Mouse (Mus musculus) cerebellum, postnatal 36 days (tissue): ENCODE results near the gene Cdkn2a.

ENCODE experiments used
- DNase-seq, 2 experiments: peaks; one replicate each; pipeline ENCODE4 v3.0.0; 2021 to 2022; ENCODE audit warnings: mixed read lengths in 2 of 2

The Cdkn2a gene

DNA sequence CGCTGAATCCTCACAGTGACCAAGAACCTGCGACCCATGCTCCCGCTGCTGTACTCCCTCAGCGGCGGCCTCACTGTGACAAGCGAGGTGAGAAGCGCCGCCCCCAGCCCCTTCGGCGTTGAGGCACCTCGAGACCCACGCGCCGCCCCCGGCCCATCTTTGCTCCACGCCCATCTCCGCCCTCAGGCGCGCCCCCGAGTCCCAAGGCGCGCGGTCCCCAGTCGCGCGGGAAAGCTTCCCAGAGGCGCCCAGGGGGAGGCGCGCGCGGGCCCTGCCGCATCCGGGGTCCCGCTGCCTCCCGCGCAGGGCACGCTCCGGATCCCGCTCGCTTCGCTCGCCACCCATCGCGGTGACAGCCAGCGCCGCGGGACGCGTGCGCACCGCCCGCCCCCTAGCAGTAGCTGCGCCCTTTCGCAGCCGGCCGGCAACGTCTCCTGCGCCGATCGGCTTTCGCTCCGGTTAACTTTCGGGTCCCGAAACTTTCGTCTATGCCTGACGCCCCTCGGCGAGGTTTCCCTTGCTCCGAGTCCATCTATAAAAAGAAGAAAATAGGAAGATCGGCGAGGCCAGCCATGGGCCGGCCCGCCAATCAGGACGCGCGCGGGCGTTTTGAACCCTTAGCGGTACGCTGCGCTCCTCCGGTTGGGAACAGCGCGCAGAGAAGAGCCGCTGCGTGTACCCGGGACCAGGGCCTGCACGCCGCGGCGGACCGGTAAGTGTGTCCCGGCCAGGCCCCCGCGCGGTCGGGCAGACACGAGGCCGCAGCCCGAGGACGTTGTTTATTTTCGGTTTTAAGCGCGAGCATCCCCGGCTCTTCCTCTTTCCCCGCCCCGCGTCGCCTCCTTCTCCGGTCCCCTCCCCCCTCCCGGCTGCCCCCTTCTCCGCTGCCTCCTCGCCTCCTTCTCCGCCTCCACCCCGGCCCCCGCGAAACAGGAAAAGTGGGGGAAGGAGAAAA, at the start of gene Cdkn2a:
Gene Cdkn2a, minus strand, starts transcription at position 168 of the 955 bp plus-strand sequence.
- DNase-seq: peak; percentile 31 to 38

DNA sequence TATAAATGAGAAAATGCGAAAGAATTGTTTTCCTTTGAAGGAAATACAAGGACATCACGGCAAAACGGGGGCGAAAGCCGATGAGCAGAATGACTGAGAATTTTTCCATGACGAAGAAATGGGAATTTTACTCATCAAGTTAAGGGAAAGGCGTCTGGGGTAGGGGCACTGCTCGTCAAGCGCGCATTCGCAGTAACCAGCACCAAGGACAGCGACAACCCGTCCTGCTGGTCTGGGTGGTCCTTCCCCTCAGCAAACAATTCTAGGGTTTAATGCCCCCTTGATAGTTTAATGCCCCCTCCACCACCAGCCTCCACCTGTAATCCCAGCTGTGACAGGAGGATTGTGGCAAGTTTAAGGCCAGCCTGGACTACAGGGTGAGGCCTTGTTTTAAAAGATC, 19.0 kb upstream of the Cdkn2a start:
- no peak for DNase-seq

DNA sequence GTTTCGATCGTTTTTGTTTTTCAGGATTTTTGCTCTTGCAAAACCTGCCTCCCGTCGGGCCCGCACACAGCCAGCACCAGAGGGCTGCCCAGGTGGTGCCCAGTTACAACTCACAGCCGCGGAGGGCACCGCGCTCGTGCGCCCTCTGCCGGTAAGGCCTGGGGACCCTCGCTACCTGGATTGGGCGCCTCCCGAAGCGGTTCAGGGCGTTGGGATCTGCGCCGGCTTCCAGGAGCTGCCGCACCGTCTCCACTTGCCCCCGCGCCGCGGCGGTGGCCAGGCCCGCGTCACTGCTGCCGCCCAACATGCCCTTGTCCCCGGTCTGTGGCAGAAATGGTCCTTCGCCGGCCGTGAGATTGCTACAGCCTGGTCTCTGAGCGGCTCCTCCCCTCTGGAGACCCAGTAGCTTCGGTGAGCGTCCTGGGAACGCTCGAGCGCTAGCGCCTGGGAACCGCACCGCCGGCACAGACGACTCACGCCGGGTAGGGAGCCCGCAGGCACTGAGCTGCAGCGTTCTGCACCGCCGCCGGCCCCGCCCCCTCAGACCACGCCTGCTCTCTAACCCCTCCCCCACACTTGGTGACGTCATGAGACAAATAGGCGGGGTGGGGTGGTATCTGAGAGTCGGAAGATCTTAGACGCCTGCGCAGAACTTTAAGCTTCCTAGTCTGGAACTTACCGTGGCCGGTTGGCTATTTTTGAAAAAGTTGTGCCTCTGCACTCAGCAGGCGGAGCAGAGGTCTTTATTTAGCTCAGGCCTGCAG, 16.2 kb upstream of the Cdkn2a start, which contains the start of gene Cdkn2b:
Gene Cdkn2b, minus strand, starts transcription at position 549 of the 764 bp plus-strand sequence.
- peak; percentile 59 to 70 for DNase-seq

DNA sequence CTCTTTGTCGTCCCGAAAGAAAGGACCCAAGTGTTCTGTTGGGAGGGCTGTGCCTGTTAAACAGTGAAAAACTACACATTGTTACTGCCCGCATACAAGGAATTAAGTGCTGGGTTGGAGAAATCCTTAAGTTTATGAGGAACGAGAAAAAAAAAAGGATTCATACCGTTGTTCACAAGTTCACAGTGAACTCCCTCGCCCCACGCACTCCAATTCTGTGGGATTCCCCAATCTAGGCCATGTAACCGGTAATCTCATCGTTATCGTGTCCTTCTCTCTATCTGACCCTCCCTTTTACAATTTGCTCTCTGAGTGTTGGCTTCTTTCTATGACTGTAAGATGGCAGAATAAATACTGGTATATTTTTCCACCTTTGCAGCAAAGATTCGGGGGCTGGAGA, 15.5 kb upstream of the Cdkn2a start:
- DNase-seq: no peak

DNA sequence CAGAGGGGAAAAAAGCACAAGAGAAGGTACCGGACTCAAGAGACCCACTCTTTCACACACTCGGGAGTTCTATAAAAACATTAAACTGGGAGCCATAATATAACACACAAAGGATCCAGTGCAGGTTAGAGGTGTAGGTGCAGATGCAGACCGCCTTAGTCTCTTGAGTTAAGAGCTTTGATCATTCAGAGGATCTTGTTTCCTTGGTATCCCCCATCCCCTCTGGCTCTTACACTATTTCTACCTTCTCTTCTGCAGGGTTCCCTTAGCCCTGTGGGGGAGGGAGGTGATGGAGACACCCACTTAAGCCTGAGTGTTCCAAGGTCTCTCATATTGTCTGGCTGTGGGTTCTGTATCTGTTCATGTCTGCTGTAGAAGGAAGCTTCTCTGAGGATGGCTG, 13.5 kb upstream of the Cdkn2a start:
- DNase-seq: no peak

DNA sequence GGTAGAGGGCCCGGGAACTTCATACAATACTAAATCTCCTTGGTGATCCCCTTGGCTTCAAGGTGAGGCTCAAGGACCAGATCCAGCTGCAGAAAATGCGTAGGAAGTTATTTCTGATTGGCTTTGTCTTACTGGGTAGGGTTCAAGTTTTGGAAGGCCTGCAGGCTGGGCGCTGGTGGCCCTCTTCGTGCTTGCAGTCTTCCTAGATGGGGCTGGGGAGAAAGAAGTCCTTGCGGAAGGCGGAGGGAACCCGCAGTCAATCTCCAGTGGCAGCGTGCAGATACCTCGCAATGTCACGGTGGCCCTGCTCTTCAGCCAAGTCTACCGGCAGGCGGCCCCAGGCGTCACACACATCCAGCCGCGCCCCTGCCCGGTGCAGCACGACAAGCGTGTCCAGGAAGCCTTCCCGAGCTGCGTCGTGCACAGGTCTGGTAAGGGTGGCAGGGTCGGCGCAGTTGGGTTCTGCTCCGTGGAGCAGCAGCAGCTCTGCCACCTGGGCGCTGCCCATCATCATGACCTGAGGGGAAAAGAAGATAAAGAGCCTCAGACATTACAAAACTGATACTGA, 12.4 kb upstream of the Cdkn2a start:
- no peak for DNase-seq

DNA sequence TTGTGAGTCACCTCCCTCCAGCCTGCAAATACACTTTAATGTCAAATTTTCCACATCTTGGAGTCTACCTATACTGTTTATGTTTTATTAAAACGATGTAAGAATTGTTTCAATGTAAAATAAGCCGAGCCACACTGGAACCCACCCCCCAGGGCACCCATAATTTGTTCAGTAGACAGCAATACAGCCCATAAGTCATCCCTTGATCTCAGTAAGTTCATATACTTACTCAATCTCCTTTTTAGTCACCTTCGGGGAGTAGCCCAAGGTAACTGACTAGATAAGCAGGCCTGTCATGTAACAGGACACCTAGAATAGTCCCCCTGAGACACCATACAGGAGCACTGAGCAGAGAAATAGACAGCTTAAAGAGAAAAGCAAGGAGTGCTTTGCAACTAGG, 11.2 kb upstream of the Cdkn2a start:
- no peak for DNase-seq

DNA sequence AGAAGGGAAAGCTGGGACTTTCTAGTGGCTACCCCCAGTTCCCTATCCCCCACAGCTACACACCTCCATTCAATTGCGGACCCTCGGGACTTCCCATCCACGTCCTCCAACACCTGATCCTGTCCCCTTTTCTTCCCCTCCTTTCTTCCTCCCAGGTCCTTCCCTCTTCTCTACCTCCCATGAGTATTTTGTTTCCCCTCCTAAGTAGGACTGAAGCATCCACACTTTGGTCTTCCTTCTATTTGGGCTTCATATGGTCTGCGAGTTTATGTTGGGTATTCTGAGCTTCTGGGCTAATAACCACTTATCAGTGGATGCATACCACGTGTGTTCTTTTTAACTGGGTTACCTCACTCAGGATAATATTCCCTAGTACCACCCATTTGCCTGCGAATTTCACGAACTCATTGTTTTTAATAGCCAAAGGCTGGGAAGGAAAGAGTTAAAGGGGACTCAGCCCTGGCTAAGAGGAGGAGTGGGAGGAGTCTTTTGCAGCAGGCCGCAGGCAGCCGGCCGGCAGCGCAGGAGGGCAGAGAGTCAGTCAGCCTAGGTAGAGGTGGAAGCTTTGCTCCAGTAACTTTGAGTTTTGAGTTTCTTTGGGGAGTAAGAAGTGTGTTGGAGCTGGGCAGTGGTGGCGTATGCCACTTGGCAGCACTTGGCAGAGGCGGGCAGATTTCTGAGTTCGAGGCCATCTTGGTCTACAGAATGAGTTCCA, 9.0 kb upstream of the Cdkn2a start:
- DNase-seq: no peak

DNA sequence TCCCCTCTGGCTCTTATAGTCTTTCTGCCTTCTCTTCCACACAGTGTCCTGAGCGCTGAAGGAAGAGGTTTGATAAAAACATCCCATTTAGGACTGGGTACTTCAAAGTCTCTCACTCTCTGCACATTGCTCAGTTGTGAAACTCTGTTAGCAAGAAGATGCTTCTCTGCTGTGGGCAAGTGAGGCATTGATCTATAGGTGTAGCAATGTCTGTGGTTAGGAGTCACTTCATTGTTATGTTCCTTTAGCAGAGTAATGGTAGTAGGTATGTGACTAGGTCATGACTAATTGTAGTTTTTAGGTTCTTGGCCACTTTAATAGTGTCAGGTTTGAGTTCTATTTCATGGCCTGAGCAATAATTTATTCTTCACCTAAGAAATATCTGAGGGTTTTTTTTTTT, 7.7 kb upstream of the Cdkn2a start:
- no peak for DNase-seq

DNA sequence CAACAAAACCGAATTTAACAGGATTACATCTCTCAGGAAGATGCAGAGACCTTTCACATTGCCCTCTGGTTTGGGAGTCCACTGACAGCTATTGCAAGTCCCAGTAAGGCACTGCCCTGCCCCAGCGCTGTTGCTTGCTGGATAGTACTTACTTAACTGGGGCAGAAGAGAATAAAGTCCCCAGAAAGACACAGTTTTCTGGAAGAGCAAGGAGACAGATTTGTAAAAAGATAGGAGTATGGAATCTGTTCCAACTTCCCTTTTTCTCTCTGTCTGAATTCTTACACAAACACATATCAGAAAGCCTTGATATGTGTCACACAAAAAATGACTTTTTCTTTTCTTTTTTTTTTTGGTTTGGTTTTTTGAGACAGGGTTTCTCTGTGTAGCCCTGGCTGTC, 5.3 kb upstream of the Cdkn2a start:
- DNase-seq: no peak

DNA sequence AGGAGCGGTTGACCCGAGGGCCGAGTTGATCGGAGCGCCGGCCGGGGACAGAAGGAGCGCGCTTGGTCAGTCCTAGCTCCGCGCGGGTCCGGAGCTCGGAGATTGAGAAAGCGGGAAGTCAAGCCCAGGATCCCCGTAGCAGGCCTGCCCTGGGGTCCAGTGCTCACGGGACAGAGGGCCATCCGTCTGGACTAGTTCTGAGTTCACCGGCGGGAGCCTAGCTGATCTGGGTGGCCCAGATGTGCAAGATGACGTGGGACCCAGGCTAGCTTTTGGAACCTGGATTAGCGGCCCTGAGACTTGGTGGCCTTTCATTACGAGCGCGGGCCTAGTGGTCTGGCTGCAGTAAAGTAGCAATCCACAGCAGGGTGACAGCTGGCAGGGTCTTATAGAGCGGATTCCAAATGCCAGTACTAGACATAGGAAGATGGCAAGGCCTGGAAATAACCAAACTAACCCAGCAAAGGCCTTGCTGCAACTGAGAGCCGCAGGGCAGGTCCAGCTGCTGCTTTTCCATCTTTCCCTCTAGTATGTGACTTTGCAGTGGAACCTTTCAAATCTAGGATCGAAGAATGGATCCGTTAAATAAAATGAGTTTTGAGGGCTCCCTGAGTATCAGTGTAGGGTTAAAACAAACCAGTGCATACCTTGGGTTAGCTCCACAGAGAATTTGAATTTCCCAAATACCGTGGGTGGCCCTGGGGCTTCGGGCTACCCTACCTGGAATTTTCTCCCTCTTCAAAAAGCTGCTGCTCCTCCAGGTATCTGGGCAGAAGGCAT, 1.2 kb upstream of the Cdkn2a start:
- no peak for DNase-seq

DNA sequence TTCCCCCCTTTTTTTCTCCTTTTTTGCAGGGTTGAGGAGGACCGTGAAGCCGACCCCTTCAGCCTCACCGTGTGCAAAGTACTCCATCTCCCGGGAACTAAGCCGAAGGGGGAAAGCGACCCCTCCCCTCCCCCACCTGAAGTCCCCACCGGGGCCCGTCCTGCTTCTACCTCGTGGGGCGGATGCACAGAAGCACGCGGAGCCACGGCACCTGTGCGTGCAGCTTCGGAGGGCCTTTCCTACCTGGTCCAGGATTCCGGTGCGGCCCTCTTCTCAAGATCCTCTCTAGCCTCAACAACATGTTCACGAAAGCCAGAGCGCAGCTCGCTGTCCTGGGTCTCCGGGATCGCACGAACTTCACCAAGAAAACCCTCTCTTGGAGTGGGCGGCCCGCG, 365 bp downstream of the Cdkn2a start:
- no peak for DNase-seq

DNA sequence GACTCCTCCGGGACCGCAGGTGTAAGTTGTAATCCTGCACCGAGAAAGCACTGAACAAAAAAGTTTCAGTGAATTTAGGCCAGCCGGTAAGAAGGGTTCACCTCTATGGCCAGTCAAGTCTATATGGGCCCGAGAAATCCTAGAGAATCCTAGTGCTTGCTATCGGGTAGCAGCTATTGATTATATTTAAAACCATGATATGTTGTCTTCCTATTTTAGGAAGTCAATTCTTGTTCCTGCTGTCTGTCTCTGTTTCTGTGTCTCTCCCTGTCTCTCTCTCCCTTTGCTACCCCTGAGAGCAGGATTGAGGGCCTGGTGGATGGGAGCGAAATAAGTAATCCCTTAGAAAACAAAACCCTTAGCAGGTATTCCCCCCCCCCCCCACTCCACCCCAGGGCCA, 937 bp downstream of the Cdkn2a start:
- DNase-seq: no peak

DNA sequence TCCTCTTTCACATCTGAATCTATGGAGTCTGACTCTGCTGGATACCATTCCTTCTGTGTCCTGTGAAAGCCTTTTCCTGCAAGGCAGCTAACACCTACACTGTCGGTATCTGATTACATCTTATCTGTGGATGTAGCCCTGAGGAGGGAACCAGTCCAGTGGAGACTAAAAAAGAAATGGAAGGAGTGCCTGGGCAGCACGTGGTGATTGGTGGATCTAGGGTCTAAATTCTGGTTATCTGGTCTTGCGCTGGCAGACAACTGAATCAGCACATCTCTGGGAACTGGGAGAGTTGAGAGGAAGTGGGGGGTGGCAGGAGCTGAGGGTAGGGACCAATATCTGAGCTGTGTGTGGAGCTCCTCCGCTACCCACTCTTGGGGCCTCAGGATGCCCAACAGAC, 5.4 kb downstream of the Cdkn2a start:
- no peak for DNase-seq

DNA sequence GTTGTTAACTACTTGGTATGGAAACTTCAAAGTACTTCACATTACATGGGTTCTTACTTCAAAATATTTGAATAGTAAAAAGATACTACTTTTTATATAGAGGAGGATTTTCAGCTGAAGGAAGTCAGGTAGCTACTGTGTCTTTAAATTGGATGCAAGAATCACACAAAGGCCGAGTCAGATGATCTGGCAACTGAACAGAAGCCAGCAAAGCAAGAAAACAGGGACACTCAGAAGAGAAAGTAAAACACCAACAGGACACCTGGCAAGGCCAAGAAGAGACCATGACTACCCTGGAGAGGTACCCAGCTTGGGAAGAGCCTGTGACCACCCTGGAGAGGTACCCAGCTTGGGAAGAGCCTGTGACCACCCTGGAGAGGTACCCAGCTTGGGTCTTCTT, 7.9 kb downstream of the Cdkn2a start:
- no peak for DNase-seq

DNA sequence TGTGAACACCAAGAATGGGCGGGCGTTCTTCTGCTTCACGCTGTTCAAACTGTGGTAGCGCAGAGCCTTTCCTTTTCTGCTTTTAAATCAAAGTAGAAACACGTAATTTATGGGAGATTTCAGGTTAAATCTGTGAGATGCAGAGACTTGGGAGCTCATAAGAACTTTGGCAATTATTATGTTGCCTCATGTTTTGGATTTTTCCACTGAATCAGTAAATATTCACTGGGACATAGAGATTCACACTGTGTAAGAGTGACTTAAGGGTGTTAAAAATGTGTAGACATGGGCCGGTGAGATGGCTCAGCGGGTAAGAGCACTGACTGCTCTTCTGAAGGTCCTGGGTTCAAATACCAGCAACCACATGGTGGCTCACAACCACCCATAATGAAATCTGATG, 8.8 kb downstream of the Cdkn2a start:
- DNase-seq: no peak

DNA sequence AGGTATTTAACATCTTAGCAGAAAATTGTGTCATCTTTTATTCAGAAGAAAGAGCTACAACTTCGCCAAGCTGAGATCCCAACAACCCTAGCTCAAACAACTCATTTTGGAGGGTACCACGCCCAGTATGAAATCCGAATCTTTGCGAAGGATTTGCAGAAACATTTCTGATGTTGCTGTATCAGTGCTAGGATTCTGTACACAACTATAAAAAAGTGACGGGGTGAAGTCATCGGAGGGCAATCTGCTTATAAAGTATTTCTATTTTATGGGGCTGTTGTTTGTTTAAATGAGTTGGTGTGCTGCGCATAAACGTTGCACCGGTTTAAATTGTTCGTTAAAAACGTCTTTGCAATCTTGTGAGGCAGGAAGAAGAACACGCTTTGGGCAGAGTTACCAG, 11.8 kb downstream of the Cdkn2a start:
- no peak for DNase-seq

DNA sequence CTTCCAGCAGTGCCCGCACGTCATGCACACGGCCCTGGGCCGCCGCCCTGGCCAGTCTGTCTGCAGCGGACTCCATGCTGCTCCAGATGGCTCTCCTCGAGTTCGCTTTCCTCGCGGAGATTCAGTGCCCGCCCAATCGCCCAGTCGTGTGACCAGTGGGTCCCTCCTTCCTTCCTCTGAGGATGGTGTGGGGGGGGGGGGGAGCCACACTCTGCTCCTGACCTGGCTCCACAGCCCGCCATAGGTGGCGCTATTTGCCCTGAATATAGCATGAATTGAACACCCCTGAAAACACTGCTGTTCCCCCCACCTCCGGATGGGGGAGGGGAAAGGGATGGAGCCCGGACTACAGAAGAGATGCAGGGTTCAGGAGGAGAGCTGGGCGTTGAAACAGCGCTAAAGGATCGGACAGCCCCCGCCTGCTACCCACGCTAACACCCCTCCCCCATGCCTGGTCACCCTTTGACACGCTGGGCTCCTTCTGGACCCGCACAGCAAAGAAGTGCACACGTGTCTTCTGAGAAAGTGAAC, 12.4 kb downstream of the Cdkn2a start:
- DNase-seq: no peak

DNA sequence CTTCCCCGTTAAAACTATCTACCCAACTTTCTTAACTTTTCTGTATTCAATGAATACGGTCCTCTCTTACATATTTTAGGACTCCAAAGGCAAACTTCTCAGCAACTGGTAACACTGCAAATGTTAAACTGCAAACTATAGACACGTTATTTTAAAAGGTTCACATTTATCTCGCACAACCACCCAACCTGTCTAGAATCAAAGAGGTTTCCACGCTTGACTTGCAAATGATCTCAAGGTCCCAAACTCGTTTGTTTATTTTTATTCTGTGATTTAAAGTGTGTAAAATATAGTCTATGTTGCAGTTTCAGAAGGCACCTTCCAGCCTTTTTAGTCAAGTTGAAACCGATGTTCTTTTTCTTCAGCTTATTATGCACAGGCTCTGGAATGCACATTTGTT, 13.2 kb downstream of the Cdkn2a start:
- no peak for DNase-seq

DNA sequence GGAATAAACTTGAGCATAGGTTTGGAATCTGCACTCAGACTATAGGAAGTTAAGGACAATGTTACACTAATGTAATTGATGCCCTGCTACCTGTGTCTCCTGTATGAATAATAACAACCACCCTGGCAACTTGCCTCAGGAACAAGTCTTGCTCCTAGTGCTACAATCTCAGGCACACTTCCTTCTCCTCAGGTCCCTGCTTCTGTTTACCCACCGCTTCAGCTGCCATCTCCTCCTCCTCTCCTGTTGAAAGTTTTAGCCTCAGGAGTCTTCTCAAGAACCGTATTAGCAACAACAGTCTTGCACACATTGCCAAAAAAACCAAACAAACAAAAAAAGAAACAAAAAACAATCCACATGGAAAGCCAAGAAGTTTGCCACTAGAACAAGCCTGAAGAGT, 14.8 kb downstream of the Cdkn2a start:
- DNase-seq: no peak

DNA sequence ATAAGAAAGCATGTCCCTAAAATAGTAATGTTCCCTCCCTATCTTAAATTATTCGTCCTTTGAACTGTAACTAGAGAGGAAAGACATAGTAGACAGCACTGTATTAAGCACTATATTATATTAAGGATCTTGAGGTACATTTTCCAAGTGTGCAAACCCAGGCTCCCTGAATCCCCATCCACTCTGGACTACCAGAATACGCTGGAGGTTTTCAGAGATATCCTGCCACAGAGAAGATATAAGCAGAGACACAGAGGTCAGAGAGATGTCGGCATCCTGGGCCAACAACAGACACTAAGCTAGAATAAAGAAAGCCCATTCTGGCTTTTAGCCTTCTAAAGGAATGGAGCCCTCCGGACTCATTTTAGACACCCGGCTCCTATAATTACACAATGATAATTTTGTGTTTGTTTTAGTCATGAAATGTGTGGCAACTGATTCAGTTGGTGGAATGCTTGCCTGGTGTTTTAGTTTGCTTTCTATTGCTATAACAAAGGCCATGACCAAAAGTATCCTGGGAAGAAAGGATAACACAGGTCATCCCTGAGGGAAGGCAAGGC, 17.0 kb downstream of the Cdkn2a start:
- DNase-seq: no peak
